Mouse (Mus musculus) adrenal gland, postnatal 10 days (tissue): ENCODE data around the gene Mettl15. TPM values are rescaled to one million over a fixed set of nuclear protein-coding genes. Genes with fewer than 3 reads are reported as not detected.
A peak's percentile ranks its signal among the peaks of the same experiment; 100 is the strongest.
"Not testable (repeated sequence)": the region's sequence is repeated elsewhere in the genome, so short reads cannot be mapped to it uniquely, and the experiment has no call there.

Experiments
- DNase-seq: peaks from one replicate; pipeline ENCODE4 v3.0.0; 2021; ENCODE audit warnings: mixed read lengths
- long read RNA-seq, 2 experiments: library from polyadenylated mRNA; stranded (forward); transcript quantifications; one replicate each; pipeline ENCODE4 v2.0.0; 2021
- total RNA-seq, 2 experiments: library from RNA; stranded (reverse); gene quantifications; 2 replicates each; pipeline ENCODE4 v1.2.3; 2021

Gene Mettl15
- total RNA-seq, result 10 to 100 TPM; 12.0 to 13.7 TPM
- long read RNA-seq, experiment 1, partial matches to known transcripts, result 0 of 7 reads
- long read RNA-seq, experiment 1, other reads (novel, unspliced or antisense), result 5 of 7 reads
- long read RNA-seq, experiment 2, transcript Mettl15-201 (6 exons, 1,894 nt), result major isoform, 7 of 10 reads
- long read RNA-seq, experiment 2, partial matches to known transcripts, result 0 of 10 reads
- long read RNA-seq, experiment 2, other reads (novel, unspliced or antisense), result 3 of 10 reads

- peak; percentile 97 for DNase-seq
These were observed at the start of gene Mettl15, which contains the start of gene Kif18a for GRCm38 (mm10) chr2:109280600-109281340. Gene Mettl15, minus strand, starts transcription at chr2:109280748. Gene Kif18a, plus strand, starts transcription at chr2:109280738.

- no peak for DNase-seq
These were observed 30.8 kb upstream of the Mettl15 start for GRCm38 (mm10) chr2:109311369-109311768.

GRCm38 (mm10) chr2:109303638-109304037 lies 23.1 kb upstream of the Mettl15 start:
- DNase-seq, result no peak

- no peak for DNase-seq
These were observed 21.7 kb upstream of the Mettl15 start for GRCm38 (mm10) chr2:109302234-109302633.

GRCm38 (mm10) chr2:109298160-109298559 lies 17.6 kb upstream of the Mettl15 start:
- no peak for DNase-seq

- DNase-seq, result no peak
These were observed 15.7 kb upstream of the Mettl15 start for GRCm38 (mm10) chr2:109296264-109296663.

- no peak for DNase-seq
These were observed 8.8 kb upstream of the Mettl15 start for GRCm38 (mm10) chr2:109289327-109289726.

GRCm38 (mm10) chr2:109284121-109284520 lies 3.6 kb upstream of the Mettl15 start:
- DNase-seq, result no peak

- no peak for DNase-seq
These were observed 768 bp upstream of the Mettl15 start for GRCm38 (mm10) chr2:109281341-109281690.

- DNase-seq, result no peak
These were observed 312 bp downstream of the Mettl15 start for GRCm38 (mm10) chr2:109280272-109280599.

GRCm38 (mm10) chr2:109278036-109278435 lies 2.5 kb downstream of the Mettl15 start:
- DNase-seq, result peak; percentile 71

GRCm38 (mm10) chr2:109277593-109277992 lies 3.0 kb downstream of the Mettl15 start:
- DNase-seq, result no peak

- DNase-seq, result no peak
These were observed 7.5 kb downstream of the Mettl15 start for GRCm38 (mm10) chr2:109273098-109273497.

- DNase-seq, result no peak
These were observed 17.8 kb downstream of the Mettl15 start for GRCm38 (mm10) chr2:109262779-109263178.

- peak; percentile 31 for DNase-seq
These were observed 38.6 kb downstream of the Mettl15 start for GRCm38 (mm10) chr2:109241947-109242346.

- no peak for DNase-seq
These were observed 44.8 kb downstream of the Mettl15 start for GRCm38 (mm10) chr2:109235741-109236140.

- no peak for DNase-seq
These were observed 46.7 kb downstream of the Mettl15 start for GRCm38 (mm10) chr2:109233876-109234275.

GRCm38 (mm10) chr2:109230443-109230842 lies 50.1 kb downstream of the Mettl15 start:
- DNase-seq, result no peak

GRCm38 (mm10) chr2:109227196-109227595 lies 53.4 kb downstream of the Mettl15 start:
- no peak for DNase-seq

- DNase-seq, result no peak
These were observed 59.1 kb downstream of the Mettl15 start for GRCm38 (mm10) chr2:109221470-109221869.

GRCm38 (mm10) chr2:109216678-109217077 lies 63.9 kb downstream of the Mettl15 start:
- DNase-seq, result not testable (repeated sequence)

- DNase-seq, result not testable (repeated sequence)
These were observed 69.9 kb downstream of the Mettl15 start for GRCm38 (mm10) chr2:109210641-109211040.

GRCm38 (mm10) chr2:109208032-109208431 lies 72.5 kb downstream of the Mettl15 start:
- no peak for DNase-seq

GRCm38 (mm10) chr2:109182993-109183392 lies 97.6 kb downstream of the Mettl15 start:
- no peak for DNase-seq
